Mouse (Mus musculus) layer of hippocampus, adult 9-11 months (tissue): ENCODE results near the gene Glis2.
A peak's percentile ranks its signal among the peaks of the same experiment; 100 is the strongest.

ENCODE experiments used
- DNase-seq: peaks from one replicate; pipeline ENCODE4 v3.0.0; 2022

The Glis2 gene

GRCm38 (mm10) chr16:4641119-4641838 lies 46.8 kb downstream of the Glis2 start:
- no peak for DNase-seq

GRCm38 (mm10) chr16:4642190-4642589 lies 47.7 kb downstream of the Glis2 start:
- peak; percentile 53 for DNase-seq

- DNase-seq = no peak
Measured at GRCm38 (mm10) chr16:4642937-4643336, 48.4 kb downstream of the Glis2 start.

GRCm38 (mm10) chr16:4643670-4644419 lies 49.3 kb downstream of the Glis2 start:
- DNase-seq = peak; percentile 85

- no peak for DNase-seq
Measured at GRCm38 (mm10) chr16:4645867-4646266, 51.4 kb downstream of the Glis2 start.

- no peak for DNase-seq
Measured at GRCm38 (mm10) chr16:4646831-4647230, 52.3 kb downstream of the Glis2 start.

- no peak for DNase-seq
Measured at GRCm38 (mm10) chr16:4647651-4648141, 53.2 kb downstream of the Glis2 start.

GRCm38 (mm10) chr16:4648416-4649023 lies 54.0 kb downstream of the Glis2 start:
- no peak for DNase-seq

GRCm38 (mm10) chr16:4649211-4649610 lies 54.7 kb downstream of the Glis2 start:
- no peak for DNase-seq

GRCm38 (mm10) chr16:4649692-4650091 lies 55.2 kb downstream of the Glis2 start:
- DNase-seq = no peak

- DNase-seq = no peak
Measured at GRCm38 (mm10) chr16:4650161-4650560, 55.6 kb downstream of the Glis2 start.

- DNase-seq = no peak
Measured at GRCm38 (mm10) chr16:4651081-4651480, 56.6 kb downstream of the Glis2 start.

- DNase-seq = no peak
Measured at GRCm38 (mm10) chr16:4651624-4652023, 57.1 kb downstream of the Glis2 start.

GRCm38 (mm10) chr16:4652707-4653416 lies 58.3 kb downstream of the Glis2 start:
- DNase-seq = no peak

- no peak for DNase-seq
Measured at GRCm38 (mm10) chr16:4654706-4655105, 60.2 kb downstream of the Glis2 start.

- DNase-seq = no peak
Measured at GRCm38 (mm10) chr16:4655251-4655734, 60.8 kb downstream of the Glis2 start.

GRCm38 (mm10) chr16:4655764-4656570 lies 61.5 kb downstream of the Glis2 start:
- no peak for DNase-seq

- DNase-seq = no peak
Measured at GRCm38 (mm10) chr16:4656571-4657081, 62.1 kb downstream of the Glis2 start.

GRCm38 (mm10) chr16:4658781-4659245 lies 64.3 kb downstream of the Glis2 start:
- DNase-seq = peak; percentile 57

GRCm38 (mm10) chr16:4659326-4659725 lies 64.8 kb downstream of the Glis2 start:
- DNase-seq = no peak

GRCm38 (mm10) chr16:4661605-4662004 lies 67.1 kb downstream of the Glis2 start:
- DNase-seq = no peak

- no peak for DNase-seq
Measured at GRCm38 (mm10) chr16:4663806-4664205, 69.3 kb downstream of the Glis2 start.
